Mouse (Mus musculus): ENCODE results near the gene Csf2ra. TPM values are rescaled to one million over a fixed set of nuclear protein-coding genes. Genes with fewer than 3 reads are reported as not detected.
"Not testable (repeated sequence)": the region's sequence is repeated elsewhere in the genome, so short reads cannot be mapped to it uniquely, and the experiment has no call there.

Gene Csf2ra
- total and polyA plus RNA-seq, 3 experiments, result 2.3 to 10.4 (median 4.3) TPM

- peaks cover 3 to 25% of the 10 kb centered on the region in 2 experiments for H3K36me3 ChIP-seq (replicated peaks in 1 of 2; ENCODE audit: control insufficient read depth in 1 of 2, insufficient read depth in 1 of 2, low read length in 1 of 2)
- no peak overlapping the region for H3K27ac ChIP-seq (ENCODE audit: insufficient read depth, low read depth)
- dilution Hi-C loops (cut with MboI; ENCODE audit: extremely low pct_ligation_motif_present, extremely low pct_unique_long_range_greater_than_20kb, low sequenced_read_pairs), result no loop called here
- H3K27me3 ChIP-seq (replicated peaks), result no peaks in the 10 kb centered on the region
- TF ChIP-seq ZKSCAN1 (IDR thresholded peaks at IDR 0.05; ENCODE audit: borderline replicate concordance, low read depth, low read length) (no peak), TCF12 (IDR thresholded peaks at IDR 0.05; ENCODE audit: low read depth, low read length) (0 out of 2 replicates have a peak, but pooled peaks have one; percentile 5)
- peak overlapping the region in 1 of 3 experiments; percentile 70 for H3K4me3 ChIP-seq (replicated peaks in 1 of 3; ENCODE audit: low read depth in 2 of 3, low read length in 2 of 3, poor library complexity in 1 of 3)
- no peak overlapping the region for H3K9ac ChIP-seq (ENCODE audit: insufficient read depth, low read depth)
- no peaks in the 10 kb centered on the region for H3K79me2 ChIP-seq (replicated peaks; ENCODE audit: control insufficient read depth, extremely low read depth, insufficient read depth, poor library complexity, severe bottlenecking)
- no peak for DNase-seq (ENCODE audit: extremely low read depth)
- peaks cover 30% of the 10 kb centered on the region for H3K9me3 ChIP-seq (replicated peaks; ENCODE audit: low read length)
- peaks cover 0 to 10% of the 10 kb centered on the region in 2 experiments; a peak in 2 of 4 replicates for H3K4me1 ChIP-seq (ENCODE audit: control insufficient read depth in 1 of 2, insufficient read depth in 2 of 2)
- H3K4me2 ChIP-seq (ENCODE audit: insufficient read depth, low read depth, poor library complexity, severe bottlenecking), result no peak overlapping the region
- in situ Hi-C loops (cut with MboI; ENCODE audit: low pct_ligation_motif_present, low pct_unique_long_range_greater_than_20kb, low sequenced_read_pairs), result no loop called here
These were observed 2.5 kb downstream of the Csf2ra start for GRCm38 (mm10) chr19:61225526-61226400.

DNA sequence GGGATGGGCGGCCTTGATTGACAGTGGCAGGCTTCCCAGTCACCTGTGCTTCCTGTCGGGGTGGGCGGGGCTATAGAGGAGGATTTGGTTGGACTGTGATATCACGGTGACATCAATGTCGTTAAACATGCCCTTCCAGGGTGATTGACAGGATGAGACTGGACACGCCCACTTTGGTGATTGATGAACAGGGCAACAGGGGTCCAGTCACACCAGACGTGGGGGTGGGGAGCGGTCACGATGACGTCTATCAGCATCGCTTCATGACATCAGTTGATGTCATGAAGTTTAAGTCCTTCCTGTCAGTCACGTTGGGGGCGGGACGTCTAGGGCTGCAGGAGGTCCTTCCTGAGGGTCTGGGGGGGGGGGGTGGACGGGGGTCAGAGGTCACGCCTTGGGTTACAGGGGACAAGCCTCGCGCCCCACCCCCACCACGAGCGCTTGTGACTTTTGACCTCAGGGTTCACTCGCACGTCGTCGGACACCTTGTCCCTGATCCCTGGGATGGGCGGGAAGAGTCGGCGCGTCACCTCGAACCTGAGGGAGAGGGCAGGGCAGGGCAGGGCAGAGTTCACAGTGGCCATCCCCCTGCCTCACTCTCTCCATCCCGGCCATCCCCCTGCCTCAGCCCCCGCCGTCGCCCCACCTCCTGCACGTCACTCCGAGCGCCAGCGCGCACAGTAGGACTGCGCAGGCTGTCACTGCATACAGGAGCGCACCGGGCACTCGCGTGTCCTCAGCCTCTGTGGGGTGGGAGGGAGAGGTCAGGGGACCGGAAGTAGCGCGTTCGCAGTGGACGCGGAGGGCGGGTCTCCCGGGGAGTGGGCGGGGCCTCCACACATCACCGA lies 3.3 kb downstream of the Csf2ra start:
- TF ChIP-seq EP300 (IDR thresholded peaks at IDR 0.05; ENCODE audit: low read length), result no peak
- TF ChIP-seq ZNF384 (IDR thresholded peaks at IDR 0.05; ENCODE audit: low read depth, low read length), result no peak
- TF ChIP-seq BHLHE40 (IDR thresholded peaks at IDR 0.05; ENCODE audit: low read depth, low read length), result no peak
- peak; percentile 29; the same call in 1 of the 2 replicates for TF ChIP-seq ZKSCAN1 (IDR thresholded peaks at IDR 0.05; ENCODE audit: borderline replicate concordance, low read depth, low read length)
- TF ChIP-seq RAD21 (IDR thresholded peaks at IDR 0.05; ENCODE audit: low read depth, low read length), result no peak
- Histone ChIP-seq H3K4me1 (ENCODE audit: control insufficient read depth in 1 of 2, insufficient read depth in 2 of 2) (peaks cover 0 to 4% of the 10 kb centered on the region in 2 experiments; a peak in 2 of 4 replicates), H3K4me3 (replicated peaks in 1 of 3; ENCODE audit: low read depth in 2 of 3, low read length in 2 of 3, poor library complexity in 1 of 3) (no peak overlapping the region), H3K79me2 (replicated peaks; ENCODE audit: control insufficient read depth, extremely low read depth, insufficient read depth, poor library complexity, severe bottlenecking) (no peaks in the 10 kb centered on the region), H3K27ac (ENCODE audit: insufficient read depth, low read depth) (no peak overlapping the region), H3K4me2 (ENCODE audit: insufficient read depth, low read depth, poor library complexity, severe bottlenecking) (no peak overlapping the region), H3K9me3 (replicated peaks; ENCODE audit: low read length) (peaks cover 30% of the 10 kb centered on the region), H3K27me3 (replicated peaks) (no peaks in the 10 kb centered on the region), H3K36me3 (replicated peaks in 1 of 2; ENCODE audit: control insufficient read depth in 1 of 2, insufficient read depth in 1 of 2, low read length in 1 of 2) (peaks cover 3 to 25% of the 10 kb centered on the region in 2 experiments), H3K9ac (ENCODE audit: insufficient read depth, low read depth) (no peak overlapping the region)
- in situ Hi-C loops (cut with MboI; ENCODE audit: low pct_ligation_motif_present, low pct_unique_long_range_greater_than_20kb, low sequenced_read_pairs) (no loop called here), dilution Hi-C loops (cut with MboI; ENCODE audit: extremely low pct_ligation_motif_present, extremely low pct_unique_long_range_greater_than_20kb, low sequenced_read_pairs) (no loop called here)
- DNase-seq (ENCODE audit: extremely low read depth), result no peak

- no peak overlapping the region for H3K27ac ChIP-seq (ENCODE audit: insufficient read depth, low read depth)
- peaks cover 3 to 25% of the 10 kb centered on the region in 2 experiments for H3K36me3 ChIP-seq (replicated peaks in 1 of 2; ENCODE audit: control insufficient read depth in 1 of 2, insufficient read depth in 1 of 2, low read length in 1 of 2)
- in situ Hi-C loops (cut with MboI; ENCODE audit: low pct_ligation_motif_present, low pct_unique_long_range_greater_than_20kb, low sequenced_read_pairs) (no loop called here), dilution Hi-C loops (cut with MboI; ENCODE audit: extremely low pct_ligation_motif_present, extremely low pct_unique_long_range_greater_than_20kb, low sequenced_read_pairs) (no loop called here)
- DNase-seq (ENCODE audit: extremely low read depth), result peak; percentile 91
- H3K4me1 ChIP-seq (ENCODE audit: control insufficient read depth in 1 of 2, insufficient read depth in 2 of 2), result peaks cover 0 to 4% of the 10 kb centered on the region in 2 experiments; a peak in 2 of 4 replicates
- TF ChIP-seq IRF4 (IDR thresholded peaks at IDR 0.05; ENCODE audit: low read depth, low read length), result no peak
- TF ChIP-seq POLR2AphosphoS2 (IDR thresholded peaks at IDR 0.05; ENCODE audit: low read depth, low read length), result no peak
- TF ChIP-seq USF2 (conservative IDR thresholded peaks at IDR 0.05; ENCODE audit: low read depth, low read length), result no peak
- TF ChIP-seq USF1 (IDR thresholded peaks at IDR 0.05; ENCODE audit: low read depth, low read length), result no peak
- no peak for TF ChIP-seq ELF1 (IDR thresholded peaks at IDR 0.05; ENCODE audit: low read depth, low read length)
- H3K79me2 ChIP-seq (replicated peaks; ENCODE audit: control insufficient read depth, extremely low read depth, insufficient read depth, poor library complexity, severe bottlenecking), result no peaks in the 10 kb centered on the region
- H3K9ac ChIP-seq (ENCODE audit: insufficient read depth, low read depth), result no peak overlapping the region
- H3K9me3 ChIP-seq (replicated peaks; ENCODE audit: low read length), result peaks cover 30% of the 10 kb centered on the region
- no peak overlapping the region for H3K4me2 ChIP-seq (ENCODE audit: insufficient read depth, low read depth, poor library complexity, severe bottlenecking)
- no peak overlapping the region for H3K4me3 ChIP-seq (replicated peaks in 1 of 3; ENCODE audit: low read depth in 2 of 3, low read length in 2 of 3, poor library complexity in 1 of 3)
- no peaks in the 10 kb centered on the region for H3K27me3 ChIP-seq (replicated peaks)
These were observed 4.4 kb downstream of the Csf2ra start for GRCm38 (mm10) chr19:61223706-61224328.

- H3K4me2 ChIP-seq (ENCODE audit: insufficient read depth, low read depth, poor library complexity, severe bottlenecking); H3K9me3 ChIP-seq (replicated peaks; ENCODE audit: low read length); dilution Hi-C loops (cut with MboI; ENCODE audit: extremely low pct_ligation_motif_present, extremely low pct_unique_long_range_greater_than_20kb, low sequenced_read_pairs); H3K36me3 ChIP-seq (replicated peaks in 1 of 2; ENCODE audit: control insufficient read depth in 1 of 2, insufficient read depth in 1 of 2, low read length in 1 of 2); H3K27ac ChIP-seq (ENCODE audit: insufficient read depth, low read depth); H3K27me3 ChIP-seq (replicated peaks); DNase-seq (ENCODE audit: extremely low read depth); H3K9ac ChIP-seq (ENCODE audit: insufficient read depth, low read depth); H3K4me3 ChIP-seq (replicated peaks in 1 of 3; ENCODE audit: low read depth in 2 of 3, low read length in 2 of 3, poor library complexity in 1 of 3); in situ Hi-C loops (cut with MboI; ENCODE audit: low pct_ligation_motif_present, low pct_unique_long_range_greater_than_20kb, low sequenced_read_pairs); H3K4me1 ChIP-seq (ENCODE audit: control insufficient read depth in 1 of 2, insufficient read depth in 2 of 2); H3K79me2 ChIP-seq (replicated peaks; ENCODE audit: control insufficient read depth, extremely low read depth, insufficient read depth, poor library complexity, severe bottlenecking): not testable (repeated sequence)
These were observed 20.7 kb downstream of the Csf2ra start for GRCm38 (mm10) chr19:61207506-61207905.
